Mouse (Mus musculus) CD4-positive, CD25-positive, alpha-beta regulatory T cell, adult 2 months (primary cell): ENCODE measurements around the gene Ptpre.
"Not testable (repeated sequence)": the region's sequence is repeated elsewhere in the genome, so short reads cannot be mapped to it uniquely, and the experiment has no call there.

ENCODE experiments used
- DNase-seq: peaks from one replicate; pipeline ENCODE4 v3.0.0-alpha.2; 2012; ENCODE audit warnings: low read depth, low spot score

Gene Ptpre

DNA sequence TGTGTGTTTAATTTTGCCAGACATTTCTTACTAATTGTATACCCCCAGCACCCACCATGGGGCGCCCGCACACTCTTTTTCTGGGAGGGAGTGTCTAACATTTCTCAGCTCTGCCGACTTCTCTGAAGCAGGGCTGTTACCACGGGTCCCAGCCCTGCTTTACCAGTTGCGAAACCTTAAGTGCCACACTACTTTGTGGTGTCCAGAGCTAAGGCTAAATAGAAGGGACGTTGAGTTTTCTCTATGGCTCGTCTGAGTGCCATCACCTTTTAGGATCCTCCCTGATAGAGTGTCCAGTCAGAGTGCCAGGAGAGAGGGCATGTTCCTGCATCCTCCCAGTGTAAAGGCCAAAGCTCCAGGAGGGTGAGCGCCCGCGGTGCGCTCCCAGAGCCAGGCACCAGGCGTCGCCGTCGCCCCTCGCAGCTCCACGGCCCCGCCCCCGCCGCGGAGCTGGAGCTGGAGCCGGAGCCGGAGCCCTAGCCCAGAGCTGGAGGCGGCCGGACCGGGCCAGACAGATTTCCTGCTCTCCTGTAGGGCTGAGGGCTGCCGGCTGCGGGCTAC is at the start of gene Ptpre:
TSS of gene Ptpre (plus strand) at position 141 of the 561 bp plus-strand sequence.
- DNase-seq = peak; percentile 86

DNA sequence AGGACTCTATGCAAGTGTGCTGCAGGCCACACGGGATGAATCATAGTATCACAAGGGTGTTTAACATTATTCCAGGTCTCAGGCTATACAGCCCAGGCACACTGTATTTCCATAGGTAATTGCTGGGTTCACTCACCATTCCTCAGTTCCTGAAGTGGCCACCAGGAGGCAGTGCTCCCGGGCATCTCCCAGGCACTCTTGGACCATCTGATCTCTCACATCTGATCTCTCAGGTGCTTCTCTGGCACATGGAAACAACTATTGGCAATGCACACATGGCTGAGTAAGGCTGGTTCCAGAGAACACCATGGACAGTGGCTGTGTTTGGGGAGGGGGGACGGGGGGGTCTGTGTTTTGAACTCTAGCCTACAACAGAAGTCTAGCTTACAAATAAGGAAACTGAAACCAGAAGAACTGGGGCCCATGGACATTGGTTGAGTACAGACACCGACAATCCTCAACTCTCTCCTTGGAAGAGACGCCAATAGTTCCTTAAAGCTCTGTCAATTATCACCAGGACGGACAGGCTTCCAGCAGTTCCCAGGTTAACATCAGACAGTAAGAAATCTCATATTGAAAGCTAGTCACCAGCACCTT is 49.0 kb upstream of the Ptpre start:
- peak; percentile 65 for DNase-seq

DNA sequence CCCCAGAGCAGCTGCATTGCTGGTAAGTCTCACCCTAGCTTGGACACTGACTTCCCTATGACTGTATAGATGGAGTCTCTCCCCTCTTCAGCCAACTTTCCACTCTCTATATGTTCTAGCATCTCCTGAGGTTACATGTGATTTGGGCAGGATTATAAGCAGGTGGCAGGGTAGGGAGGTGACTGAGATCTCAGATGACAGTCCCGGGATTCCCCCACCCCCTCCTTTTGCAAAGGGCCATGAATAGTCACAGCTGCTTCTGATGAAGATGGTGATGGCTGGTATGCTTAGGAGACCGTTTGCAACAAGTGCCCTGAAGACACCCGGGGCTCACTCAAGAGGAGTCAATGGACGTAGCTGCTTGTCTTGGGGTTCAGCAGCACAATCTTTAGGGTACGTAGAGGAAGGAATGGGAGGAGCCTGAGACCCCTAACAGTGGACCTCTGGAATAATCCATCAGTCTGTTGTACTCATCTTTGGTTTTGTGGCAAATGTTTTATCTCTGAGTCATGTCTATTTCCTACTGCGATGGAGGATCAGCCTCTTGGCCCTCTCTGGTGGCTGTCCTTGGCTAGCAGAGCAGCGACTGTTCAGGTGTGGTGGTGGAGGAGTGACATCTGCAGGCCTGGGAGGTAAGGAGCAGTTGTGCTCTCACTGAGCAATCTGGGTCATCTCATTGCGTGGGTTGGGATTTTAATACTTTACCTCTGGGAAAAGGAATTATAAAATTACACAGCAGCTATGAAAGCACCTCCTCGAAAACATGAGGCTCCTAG is 47.4 kb upstream of the Ptpre start:
- peak; percentile 45 for DNase-seq

GRCm38 (mm10) chr7:135490500-135490886 is 46.8 kb upstream of the Ptpre start:
- no peak for DNase-seq

- DNase-seq = peak; percentile 13
These were observed 42.0 kb upstream of the Ptpre start for GRCm38 (mm10) chr7:135495303-135495702.

- no peak for DNase-seq
These were observed 38.6 kb upstream of the Ptpre start for GRCm38 (mm10) chr7:135498565-135499186.

DNA sequence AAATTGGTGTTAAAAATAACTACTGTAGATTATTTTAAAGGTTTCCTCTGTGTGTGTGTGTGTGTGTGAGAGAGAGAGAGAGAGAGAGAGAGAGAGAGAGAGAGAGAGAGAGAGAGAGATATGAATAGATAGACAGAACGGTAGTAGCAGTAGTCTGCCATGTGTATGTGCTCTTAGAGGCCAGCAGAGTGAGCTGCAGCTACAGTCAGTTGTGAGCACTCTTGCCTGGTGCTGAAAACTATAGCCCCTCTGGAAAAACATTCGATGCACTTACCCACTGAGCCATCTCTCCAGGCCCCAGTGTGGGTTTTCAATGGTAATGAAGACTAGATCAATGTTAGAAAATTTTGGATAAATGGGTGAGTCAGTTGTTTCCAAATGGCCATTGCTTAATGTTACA is 37.9 kb upstream of the Ptpre start:
- no peak for DNase-seq

DNA sequence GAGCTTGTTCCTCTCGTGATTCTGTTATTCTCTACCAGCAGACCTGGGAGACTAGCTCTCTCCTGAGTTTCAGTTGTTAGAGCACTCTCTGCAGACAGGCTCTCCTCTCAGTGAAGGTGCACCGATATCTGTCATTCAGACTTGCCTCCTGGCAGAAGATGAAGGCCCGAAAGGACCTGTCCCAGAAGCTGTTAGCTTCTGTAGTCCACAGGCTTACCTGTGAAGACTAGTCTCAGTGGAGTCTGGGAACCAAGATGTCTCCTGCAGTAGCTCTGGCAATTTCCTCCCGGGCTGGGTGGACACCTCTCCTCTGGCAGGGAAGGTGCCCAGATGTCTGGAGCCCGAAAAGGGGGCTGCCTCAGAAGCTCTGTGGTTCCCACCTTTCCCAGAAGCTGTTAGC is 30.8 kb upstream of the Ptpre start:
- not testable (repeated sequence) for DNase-seq

- DNase-seq = no peak
These were observed 28.7 kb upstream of the Ptpre start for GRCm38 (mm10) chr7:135508602-135509001.

- no peak for DNase-seq
These were observed 28.0 kb upstream of the Ptpre start for GRCm38 (mm10) chr7:135509272-135509671.

GRCm38 (mm10) chr7:135510431-135510830 is 26.9 kb upstream of the Ptpre start:
- DNase-seq = no peak

DNA sequence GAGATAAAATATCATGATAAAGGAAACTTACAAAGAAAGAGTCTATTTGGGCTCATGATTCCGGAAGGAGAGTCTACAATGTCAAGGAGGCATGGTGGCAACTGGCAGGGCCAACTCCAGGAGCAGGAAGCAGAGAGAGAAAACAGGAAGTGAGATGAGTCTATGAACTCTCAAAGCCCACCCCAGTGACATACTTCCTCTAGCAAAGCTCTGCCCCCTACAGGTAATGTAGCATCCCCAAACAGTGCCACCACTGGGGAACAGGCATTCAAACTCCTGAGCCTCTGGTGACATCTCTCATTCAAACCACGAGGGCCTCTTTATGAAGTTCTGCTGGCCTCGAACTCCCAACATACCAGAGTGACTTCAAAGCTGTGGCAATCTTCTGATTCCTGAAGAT is 25.6 kb upstream of the Ptpre start:
- no peak for DNase-seq

DNA sequence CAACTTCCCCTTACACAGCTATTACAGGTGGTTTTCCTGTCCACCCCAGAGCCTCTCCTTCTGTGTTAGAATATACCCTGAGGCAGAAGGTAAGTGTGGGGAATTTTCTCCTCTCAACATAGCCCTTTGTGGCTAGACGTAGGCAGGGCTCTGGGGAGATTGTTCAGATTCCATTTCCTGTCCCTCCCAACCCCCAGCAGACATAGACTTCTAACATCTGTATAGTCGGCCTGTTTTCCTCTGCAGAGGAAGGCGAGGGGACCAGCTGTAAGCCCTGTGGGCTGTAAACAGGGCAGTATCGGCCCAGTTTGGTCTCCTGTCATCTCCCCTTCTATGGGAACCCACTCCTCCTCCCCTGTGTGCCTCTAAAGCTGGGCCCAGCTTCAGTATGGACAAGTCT is 20.1 kb upstream of the Ptpre start:
- peak; percentile 58 for DNase-seq

DNA sequence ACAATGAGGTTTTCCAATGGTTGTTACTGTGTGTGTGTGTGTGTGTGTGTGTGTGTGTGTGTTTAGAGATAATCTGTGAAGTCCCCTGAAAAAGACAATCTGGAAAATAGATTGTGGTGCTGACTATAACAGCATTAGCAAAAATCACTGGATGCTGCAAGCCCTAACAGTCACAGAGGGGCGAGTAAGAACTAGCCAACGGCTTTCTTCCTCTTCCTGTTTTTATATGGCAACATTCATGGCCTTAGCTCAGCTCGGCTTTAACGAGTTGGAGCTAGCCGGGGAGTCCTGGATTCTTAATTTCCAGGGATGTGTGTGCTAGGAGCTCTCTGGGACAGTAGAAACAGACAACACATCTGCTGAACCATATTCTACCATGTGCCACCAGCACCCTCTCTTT is 17.0 kb upstream of the Ptpre start:
- no peak for DNase-seq

DNA sequence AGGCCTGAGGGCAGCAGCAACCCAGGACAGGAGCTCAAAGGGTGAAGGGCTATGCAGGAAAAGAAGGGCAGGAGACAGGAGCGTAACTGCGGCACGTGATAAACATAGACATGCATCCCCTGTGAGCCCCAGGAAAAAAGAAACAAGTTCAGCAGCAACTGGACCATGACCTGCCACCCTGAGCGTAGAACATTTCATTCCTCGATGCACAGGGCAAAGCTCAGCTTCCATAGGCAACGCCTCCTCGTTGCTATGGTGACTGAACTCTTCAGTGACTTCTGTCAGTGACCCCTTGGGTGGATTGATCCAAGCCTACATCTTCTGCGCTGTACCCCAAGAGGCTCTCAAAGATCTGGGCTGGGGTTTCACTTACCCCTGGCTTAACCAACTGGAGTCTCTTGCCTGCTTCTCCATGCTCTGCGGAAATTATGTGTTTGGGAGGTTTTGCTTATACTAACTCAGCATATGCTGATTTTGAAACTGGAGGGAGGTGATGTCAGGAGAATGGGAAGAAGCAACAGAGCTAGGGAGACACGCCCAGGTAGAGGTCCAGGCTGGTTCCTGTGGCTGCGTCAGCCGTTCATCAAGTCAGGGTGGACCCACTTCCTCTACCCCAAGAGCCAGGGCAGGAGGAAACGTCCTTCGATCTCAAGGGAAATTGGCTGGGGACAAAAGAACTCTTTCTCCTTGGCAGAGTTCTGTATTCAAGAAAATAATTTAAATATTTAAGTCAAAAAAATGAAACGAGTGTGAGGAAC is 15.3 kb upstream of the Ptpre start:
- DNase-seq = no peak

GRCm38 (mm10) chr7:135523981-135524380 is 13.3 kb upstream of the Ptpre start:
- DNase-seq = no peak

DNA sequence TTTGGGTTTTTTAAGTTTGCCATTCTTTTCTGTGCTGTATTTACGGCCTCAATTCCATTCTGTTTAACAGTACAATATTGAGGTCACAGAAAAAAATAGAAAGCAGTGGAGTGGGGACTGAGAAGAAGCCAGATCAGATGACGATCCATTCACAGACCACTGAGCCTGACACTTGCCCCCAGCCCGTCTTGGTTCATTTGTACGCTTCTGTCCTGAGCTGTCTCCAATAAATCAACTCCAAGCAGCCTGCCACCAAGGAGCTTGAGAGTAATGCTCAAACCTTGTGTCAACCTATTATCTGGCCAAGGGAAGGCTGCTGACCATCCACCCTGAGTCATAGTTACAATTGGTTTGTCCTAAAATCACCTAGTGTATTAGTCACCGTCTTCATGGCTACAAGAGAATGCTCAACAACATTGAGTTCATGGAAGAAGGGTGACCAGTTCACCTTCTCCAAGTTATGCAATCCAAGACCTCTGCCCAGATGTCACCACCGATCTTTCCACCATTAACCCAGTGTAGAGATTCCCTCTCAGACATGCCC is 12.8 kb upstream of the Ptpre start:
- no peak for DNase-seq

DNA sequence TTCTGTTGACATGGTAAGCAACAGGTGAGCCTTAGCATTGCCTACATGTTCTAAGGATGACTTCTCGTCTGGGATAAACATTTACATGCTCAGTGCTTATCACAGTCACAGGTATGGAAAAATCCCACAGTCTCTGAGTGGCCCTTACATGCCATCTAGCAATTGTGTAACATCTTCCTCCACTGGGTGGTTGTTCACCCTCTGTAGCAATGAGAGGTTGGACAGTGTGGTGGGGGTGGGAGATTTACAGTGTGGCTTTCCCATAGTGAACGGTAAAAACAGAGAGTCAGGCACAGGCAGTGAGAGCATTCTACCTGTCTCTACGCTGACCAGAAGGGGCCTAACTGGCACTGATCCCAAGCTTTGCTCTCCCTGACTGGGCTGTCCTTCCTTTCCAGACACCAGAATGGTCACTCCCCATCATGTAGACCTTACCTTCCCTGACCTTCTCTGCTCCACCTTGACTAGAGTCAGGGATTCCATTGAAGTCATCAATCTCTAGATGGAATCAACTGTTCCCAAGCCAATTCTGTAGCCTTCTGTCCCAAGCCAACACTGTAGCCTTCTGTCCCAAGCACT is 10.6 kb upstream of the Ptpre start:
- DNase-seq = no peak

DNA sequence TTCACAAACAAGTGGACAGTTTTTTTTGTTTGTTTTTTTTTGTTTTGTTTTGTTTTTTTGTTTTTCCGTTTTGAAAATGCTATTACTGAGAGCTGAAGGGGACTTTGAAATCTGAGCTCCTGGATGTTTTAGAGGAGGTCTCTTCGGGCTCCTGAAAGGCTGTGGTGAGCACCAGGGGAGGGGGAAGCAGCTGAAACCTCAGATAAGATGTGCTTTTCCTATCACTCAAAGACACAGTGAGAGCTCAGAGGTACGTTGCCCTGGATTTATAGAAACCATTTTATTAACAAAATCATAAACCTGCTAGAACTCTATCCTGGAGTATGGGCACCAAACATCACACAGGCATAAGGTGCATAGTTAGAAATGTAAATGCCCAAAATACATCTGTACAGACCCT is 10.1 kb upstream of the Ptpre start:
- no peak for DNase-seq

DNA sequence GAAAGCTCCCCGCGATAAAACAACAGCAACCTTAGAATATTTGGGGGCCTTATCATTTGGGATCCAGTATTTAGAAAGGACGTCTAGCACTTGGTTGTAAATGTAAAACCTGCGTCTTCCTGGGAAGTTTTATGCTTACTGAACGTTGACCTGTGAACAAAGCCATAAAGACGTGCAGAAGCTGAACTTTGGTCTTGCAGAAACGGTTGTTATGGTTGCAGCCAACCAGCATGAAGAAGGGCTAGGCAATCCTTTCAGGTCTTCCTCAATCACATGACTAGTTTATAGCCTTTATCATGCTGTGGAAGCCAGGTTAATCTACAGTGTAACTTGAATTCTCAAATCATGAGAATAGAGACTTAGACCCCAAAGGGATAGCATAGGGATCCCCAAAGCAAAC is 8.8 kb upstream of the Ptpre start, which contains the start of gene Clrn3:
TSS of gene Clrn3 (minus strand) at position 140 of the 400 bp plus-strand sequence.
- DNase-seq = no peak

DNA sequence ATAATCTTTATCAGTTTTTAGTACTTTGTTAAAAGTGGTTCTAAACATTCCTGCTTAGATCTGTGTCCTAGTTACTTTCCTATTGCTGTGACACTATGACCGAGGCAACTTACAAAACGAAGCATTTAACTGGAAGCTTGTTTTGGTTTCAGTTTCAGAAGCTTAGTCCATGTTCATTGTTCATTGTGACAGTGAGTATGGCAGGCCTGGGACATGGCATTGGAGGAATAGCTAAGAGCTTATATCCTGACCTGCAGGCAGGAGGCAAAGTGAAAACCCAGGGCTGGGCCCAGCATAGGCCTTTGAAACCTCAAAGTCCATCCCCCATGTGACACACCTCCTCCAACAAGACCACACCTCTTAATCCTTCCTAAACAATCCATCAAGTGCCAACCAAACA is 8.2 kb upstream of the Ptpre start:
- DNase-seq = no peak
